Mouse (Mus musculus): ENCODE results near the gene Gm13279. TPM values are rescaled to one million over a fixed set of nuclear protein-coding genes. Genes with fewer than 3 reads are reported as not detected.

Gene Gm13279
- polyA plus RNA-seq, 1 experiment from 2014 or later, result not detected

Other genes with a start within 250 kb of the Gm13279 start
- gene Ifna15, start 239.2 kb upstream of the Gm13279 start, polyA plus RNA-seq (2015; fragmentation: Nextera tagmentation; extraction: Ambion mirVana), result not detected in 2 replicates
- not detected in 2 replicates for gene Ifna14, start 225.6 kb upstream of the Gm13279 start, polyA plus RNA-seq (2015; fragmentation: Nextera tagmentation; extraction: Ambion mirVana)
- not detected in 2 replicates for gene Ifna9, start 205.0 kb upstream of the Gm13279 start, polyA plus RNA-seq (2015; fragmentation: Nextera tagmentation; extraction: Ambion mirVana)
- gene Ifna12, start 194.0 kb upstream of the Gm13279 start, polyA plus RNA-seq (2015; fragmentation: Nextera tagmentation; extraction: Ambion mirVana), result not detected in 2 replicates
- not detected in 2 replicates for gene C87499, start 163.0 kb upstream of the Gm13279 start, polyA plus RNA-seq (2015; fragmentation: Nextera tagmentation; extraction: Ambion mirVana)
- gene Ifna13, start 152.9 kb upstream of the Gm13279 start, polyA plus RNA-seq (2015; fragmentation: Nextera tagmentation; extraction: Ambion mirVana), result not detected in 2 replicates
- gene Ifna16, start 120.5 kb upstream of the Gm13279 start, polyA plus RNA-seq (2015; fragmentation: Nextera tagmentation; extraction: Ambion mirVana), result not detected in 2 replicates
- gene Ifna2, start 113.5 kb upstream of the Gm13279 start, polyA plus RNA-seq (2015; fragmentation: Nextera tagmentation; extraction: Ambion mirVana), result not detected in 2 replicates
- gene Ifnab, start 106.0 kb upstream of the Gm13279 start, polyA plus RNA-seq (2015; fragmentation: Nextera tagmentation; extraction: Ambion mirVana), result not detected in 2 replicates
- 0.25 and 0.32 TPM in 2 replicates for gene Gm26566, start 75.6 kb upstream of the Gm13279 start, polyA plus RNA-seq (2015; fragmentation: Nextera tagmentation; extraction: Ambion mirVana)
- gene Klhl9, start 74.9 kb upstream of the Gm13279 start, polyA plus RNA-seq (2015; fragmentation: Nextera tagmentation; extraction: Ambion mirVana), result 22.4 and 23.5 TPM in 2 replicates
- not detected in 2 replicates for gene Gm13271, start 42.5 kb upstream of the Gm13279 start, polyA plus RNA-seq (2015; fragmentation: Nextera tagmentation; extraction: Ambion mirVana)
- 0.07 TPM in 1 of 2 replicates, not detected in the other for gene Gm13283, start 37.3 kb upstream of the Gm13279 start, polyA plus RNA-seq (2015; fragmentation: Nextera tagmentation; extraction: Ambion mirVana)
- 0.11 TPM in 1 of 2 replicates, not detected in the other for gene Gm13290, start 23.6 kb upstream of the Gm13279 start, polyA plus RNA-seq (2015; fragmentation: Nextera tagmentation; extraction: Ambion mirVana)
- not detected in 2 replicates for gene Gm13289, start 20.5 kb upstream of the Gm13279 start, polyA plus RNA-seq (2015; fragmentation: Nextera tagmentation; extraction: Ambion mirVana)
- gene Gm13272, start 17.5 kb upstream of the Gm13279 start, polyA plus RNA-seq (2015; fragmentation: Nextera tagmentation; extraction: Ambion mirVana), result not detected in 2 replicates
- gene Ifnz, start 15.3 kb upstream of the Gm13279 start, polyA plus RNA-seq (2015; fragmentation: Nextera tagmentation; extraction: Ambion mirVana), result not detected in 2 replicates
- gene Gm13276, start 11.7 kb upstream of the Gm13279 start, polyA plus RNA-seq (2015; fragmentation: Nextera tagmentation; extraction: Ambion mirVana), result not detected in 2 replicates
- not detected in 2 replicates for gene Gm13277, start 8.8 kb upstream of the Gm13279 start, polyA plus RNA-seq (2015; fragmentation: Nextera tagmentation; extraction: Ambion mirVana)
- gene Gm13278, start 5.8 kb upstream of the Gm13279 start, polyA plus RNA-seq (2015; fragmentation: Nextera tagmentation; extraction: Ambion mirVana), result not detected in 2 replicates
- not detected in 2 replicates for gene Gm13275, start 2.9 kb upstream of the Gm13279 start, polyA plus RNA-seq (2015; fragmentation: Nextera tagmentation; extraction: Ambion mirVana)
- 0.15 and 0.23 TPM in 2 replicates for gene Gm13285, start 2.3 kb downstream of the Gm13279 start, polyA plus RNA-seq (2015; fragmentation: Nextera tagmentation; extraction: Ambion mirVana)
- gene Gm13287, start 5.9 kb downstream of the Gm13279 start, polyA plus RNA-seq (2015; fragmentation: Nextera tagmentation; extraction: Ambion mirVana), result not detected in 2 replicates
- gene Gm13288, start 8.1 kb downstream of the Gm13279 start, polyA plus RNA-seq (2015; fragmentation: Nextera tagmentation; extraction: Ambion mirVana), result not detected in 2 replicates
- not detected in 2 replicates for gene Ifna7, start 18.8 kb downstream of the Gm13279 start, polyA plus RNA-seq (2015; fragmentation: Nextera tagmentation; extraction: Ambion mirVana)
- not detected in 2 replicates for gene Ifna11, start 22.6 kb downstream of the Gm13279 start, polyA plus RNA-seq (2015; fragmentation: Nextera tagmentation; extraction: Ambion mirVana)
- gene Ifna6, start 30.0 kb downstream of the Gm13279 start, polyA plus RNA-seq (2015; fragmentation: Nextera tagmentation; extraction: Ambion mirVana), result not detected in 2 replicates
- gene Ifna5, start 38.1 kb downstream of the Gm13279 start, polyA plus RNA-seq (2015; fragmentation: Nextera tagmentation; extraction: Ambion mirVana), result not detected in 2 replicates
- not detected in 2 replicates for gene Ifna4, start 44.5 kb downstream of the Gm13279 start, polyA plus RNA-seq (2015; fragmentation: Nextera tagmentation; extraction: Ambion mirVana)
- not detected in 2 replicates for gene Ifna1, start 52.7 kb downstream of the Gm13279 start, polyA plus RNA-seq (2015; fragmentation: Nextera tagmentation; extraction: Ambion mirVana)
- not detected in 2 replicates for gene Ifne, start 82.8 kb downstream of the Gm13279 start, polyA plus RNA-seq (2015; fragmentation: Nextera tagmentation; extraction: Ambion mirVana)

Data from liver, embryonic 16.5 days (tissue).